Mouse (Mus musculus) adrenal gland, postnatal 0 days (tissue): ENCODE data around the gene Elovl7. TPM values are rescaled to one million over a fixed set of nuclear protein-coding genes. Genes with fewer than 3 reads are reported as not detected.

Experiments
- polyA plus RNA-seq: library from polyadenylated mRNA; unstranded; fragments of >200 nt; fragmentation: Nextera tagmentation; extraction: Ambion mirVana; gene quantifications from 2 replicates; pipeline ENCODE4 v1.2.1, GENCODE M21; 2015

Elovl7 gene
- polyA plus RNA-seq: 1.6 and 3.4 TPM in 2 replicates

DNA sequence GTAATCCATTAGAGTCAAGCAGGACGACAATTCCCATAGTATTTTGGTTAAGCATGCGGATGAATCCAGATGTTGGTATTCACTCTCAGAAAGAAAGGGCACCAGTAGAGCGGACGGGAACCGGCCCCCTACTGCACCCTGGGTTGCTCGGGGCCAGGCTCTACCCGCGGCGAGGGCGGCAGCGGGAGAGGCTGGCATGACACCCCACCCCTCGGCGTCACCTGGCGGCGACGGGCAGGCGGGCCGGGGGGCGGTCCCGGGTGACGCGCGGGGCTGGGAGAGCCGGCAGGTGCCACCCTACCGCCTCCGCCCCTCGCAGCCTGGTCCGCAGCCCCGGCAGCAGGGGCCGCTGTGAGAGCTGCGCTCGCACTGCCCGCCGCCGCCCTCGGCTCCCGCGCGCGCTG, at the start of gene Elovl7:
Elovl7 (plus strand) TSS at position 324 of the 404 bp plus-strand sequence.

GRCm38 (mm10) chr13:108315702-108316486, 101.7 kb downstream of the Elovl7 start, which contains the start of gene Depdc1b:
Depdc1b (plus strand) TSS chr13:108316332.

Other genes with a start within 250 kb of the Elovl7 start
- gene Smim15, start 170.0 kb upstream of the Elovl7 start, polyA plus RNA-seq: 45.6 and 46.6 TPM in 2 replicates
- 63.5 and 70.6 TPM in 2 replicates for gene Ndufaf2, start 55.8 kb upstream of the Elovl7 start, polyA plus RNA-seq
- 9.0 and 10.0 TPM in 2 replicates for gene Ercc8, start 55.7 kb upstream of the Elovl7 start, polyA plus RNA-seq
- 0.77 and 1.6 TPM in 2 replicates for gene Depdc1b, start 101.9 kb downstream of the Elovl7 start, polyA plus RNA-seq
- 5.1 and 6.1 TPM in 2 replicates for gene Pde4d, start 235.5 kb downstream of the Elovl7 start, polyA plus RNA-seq